Mouse (Mus musculus): ENCODE measurements at regions not wholly inside any gene's neighbourhood (a gene's known extent, or its start where the extent isn't known, plus 50 kb on each side); places are given as distances from the start of the nearest gene placed in this dataset.

DNA sequence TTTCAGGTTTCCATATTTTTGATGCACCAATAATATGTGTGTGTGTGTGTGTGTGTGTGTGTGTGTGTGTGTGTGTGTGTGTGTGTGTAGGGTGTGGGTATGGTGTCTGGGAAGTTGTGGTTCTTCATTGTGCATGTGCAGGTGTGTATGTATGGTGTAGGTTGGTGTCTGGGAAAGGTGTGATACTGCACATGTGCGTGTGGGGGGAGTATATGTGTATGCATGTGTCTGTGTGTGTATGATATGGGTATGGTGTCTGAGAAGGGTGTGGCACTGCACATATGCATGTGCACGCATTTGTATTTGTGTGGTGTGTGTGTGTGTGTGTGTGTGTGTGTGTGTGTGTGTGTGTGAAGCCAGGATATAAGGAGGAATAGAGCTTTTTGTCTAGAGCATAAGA is 99.6 kb downstream of the Arl4a start:
- TF ChIP-seq EP300 (IDR thresholded peaks at IDR 0.05; ENCODE audit: low read depth) = no peak
- TF ChIP-seq CTCF (IDR thresholded peaks at IDR 0.05; ENCODE audit: low read depth) = no peak
